Mouse (Mus musculus): ENCODE data around the gene Mau2.

- peak; percentile 85; the same call in 1 of the 2 replicates for TF ChIP-seq POLR2A (IDR thresholded peaks at IDR 0.05; ENCODE audit: extremely low read depth, insufficient read depth, low read length)
- no peak for TF ChIP-seq CTCF (IDR thresholded peaks at IDR 0.05; ENCODE audit: low read depth, low read length)
These were observed at the start of gene Mau2, which contains the start of gene Sugp1 for GRCm38 (mm10) chr8:70042583-70043455.

Measured in liver, adult 2 months (tissue).